Mouse (Mus musculus): ENCODE measurements around the gene Cldn6. TPM values are rescaled to one million over a fixed set of nuclear protein-coding genes. Genes with fewer than 3 reads are reported as not detected.

Cldn6 gene
- total and polyA plus RNA-seq, 3 experiments, result not detected

DNA sequence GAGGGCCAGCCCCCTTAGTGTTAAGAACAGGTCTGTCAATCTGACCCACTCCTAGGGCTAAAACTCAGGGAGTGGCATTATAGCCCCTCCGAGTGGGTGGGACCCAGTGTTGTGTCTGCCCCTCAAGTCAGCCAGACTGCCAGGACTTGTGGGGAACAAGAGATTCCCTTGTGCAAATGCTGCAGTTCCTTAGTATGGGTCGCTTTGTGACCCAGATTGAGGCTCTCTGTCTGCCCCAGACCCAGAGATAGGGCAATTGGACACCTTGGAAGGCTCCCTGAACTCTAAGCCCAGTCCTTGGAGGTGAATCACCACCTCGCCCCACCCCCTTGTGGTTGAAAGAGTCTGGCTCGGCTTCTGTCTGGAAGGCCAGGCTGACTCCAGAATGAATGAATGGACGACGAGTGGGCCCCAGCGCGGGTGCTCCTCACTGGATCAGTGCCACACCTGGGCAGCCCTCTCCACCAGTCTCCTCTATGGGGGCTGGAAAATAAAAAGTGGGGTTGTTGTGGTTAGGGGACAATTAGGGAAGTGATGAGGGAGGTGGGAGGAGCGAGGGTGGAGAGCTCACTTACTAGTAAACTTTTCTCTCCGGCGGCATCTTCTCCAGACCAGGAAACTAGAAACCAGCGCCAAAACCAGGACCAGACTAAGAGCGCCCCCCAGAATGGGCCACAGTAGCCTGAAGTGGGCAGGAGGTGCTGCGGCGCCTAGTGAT is 3.3 kb upstream of the Cldn6 start (continued):
- no peak for TF ChIP-seq MAFK (IDR thresholded peaks at IDR 0.05; ENCODE audit: borderline replicate concordance, low read depth, low read length)
- no peak for TF ChIP-seq KAT2A (conservative IDR thresholded peaks at IDR 0.05; ENCODE audit: low read depth, low read length)
- no peak for TF ChIP-seq E2F4 (IDR thresholded peaks at IDR 0.05; ENCODE audit: borderline replicate concordance, low read depth, low read length)

GRCm38 (mm10) chr17:23676473-23677031 is 2.5 kb upstream of the Cldn6 start:
- peak; percentile 58 for DNase-seq (ENCODE audit: low read depth, low spot score)
- H3K27ac ChIP-seq (ENCODE audit: control insufficient read depth, low read depth, low read length), result peak overlapping the region; percentile 66

GRCm38 (mm10) chr17:23677236-23677679 is 1.8 kb upstream of the Cldn6 start, which contains the start of gene Tnfrsf12a:
Tnfrsf12a (minus strand) TSS chr17:23677468.
- Histone ChIP-seq H3K36me3 (ENCODE audit: control insufficient read depth in 1 of 2, insufficient read depth in 2 of 2, low read length in 2 of 2) (peaks cover 0 to 21% of the 10 kb centered on the region in 2 experiments; a peak in 2 of 4 replicates), H3K27me3 (ENCODE audit: control insufficient read depth in 1 of 2, insufficient read depth in 2 of 2, low read length in 2 of 2) (no peaks in the 10 kb centered on the region), H3K27ac (ENCODE audit: control insufficient read depth, low read depth, low read length) (peak within 1 kb of the TSS; percentile 66), H3K9me3 (replicated peaks; ENCODE audit: insufficient read depth, low read length) (no peaks in the 10 kb centered on the region), H3K4me1 (ENCODE audit: control insufficient read depth in 1 of 2, insufficient read depth in 2 of 2, low read length in 2 of 2) (peaks cover 0 to 33% of the 10 kb centered on the region in 2 experiments), H3K79me2 (ENCODE audit: control insufficient read depth, insufficient read depth, low read length, poor library complexity) (peaks cover 12% of the 10 kb centered on the region), H3K4me3 (ENCODE audit: control insufficient read depth in 1 of 2, insufficient read depth in 1 of 2, low read depth in 2 of 2, low read length in 2 of 2) (peak within 1 kb of the TSS; percentile 81 to 89), H3K9ac (ENCODE audit: control insufficient read depth, low read depth, low read length, poor library complexity, severe bottlenecking) (peak within 1 kb of the TSS; percentile 86)
- DNase-seq (ENCODE audit: low read depth, low spot score), result peak; percentile 95
- no peak for TF ChIP-seq MEF2A (IDR thresholded peaks at IDR 0.05; ENCODE audit: extremely low read depth, insufficient replicate concordance, low read depth, low read length, poor library complexity, severe bottlenecking)
- TF ChIP-seq CHD1 (IDR thresholded peaks at IDR 0.05; ENCODE audit: low read depth, low read length), result no peak
- no peak for TF ChIP-seq BHLHE40 (IDR thresholded peaks at IDR 0.05; ENCODE audit: borderline replicate concordance, low read depth, low read length)
- TF ChIP-seq ZMIZ1 (IDR thresholded peaks at IDR 0.05; ENCODE audit: low read depth, low read length), result peak; percentile 89
- TF ChIP-seq ELF1 (IDR thresholded peaks at IDR 0.05; ENCODE audit: low read depth, low read length), result 0 out of 2 replicates have a peak, but pooled peaks have one; percentile 9
- TF ChIP-seq POLR2AphosphoS2 (IDR thresholded peaks at IDR 0.05; ENCODE audit: low read length), result peak; percentile 84
- peak; percentile 81 to 93 for TF ChIP-seq POLR2A (IDR thresholded peaks at IDR 0.05; ENCODE audit: control insufficient read depth in 1 of 2, insufficient read depth in 1 of 2, low read depth in 1 of 2, low read length in 2 of 2, poor library complexity in 1 of 2)
- peak; percentile 67 for TF ChIP-seq HCFC1 (IDR thresholded peaks at IDR 0.05; ENCODE audit: low read depth, low read length)
- TF ChIP-seq SIN3A (IDR thresholded peaks at IDR 0.05; ENCODE audit: low read length), result peak; percentile 61
- no peak for TF ChIP-seq NRF1 (IDR thresholded peaks at IDR 0.05; ENCODE audit: insufficient read depth, low read depth, low read length, poor library complexity, severe bottlenecking)
- TF ChIP-seq EP300 (IDR thresholded peaks at IDR 0.05; ENCODE audit: low read depth in 1 of 2, low read length in 2 of 2), result peak; percentile 17 to 50; a peak in 1 of 4 replicates
- TF ChIP-seq MAZ (IDR thresholded peaks at IDR 0.05; ENCODE audit: low read depth, low read length), result peak; percentile 53; the same call in 1 of the 2 replicates
- TF ChIP-seq MAX (IDR thresholded peaks at IDR 0.05; ENCODE audit: low read length), result no peak; the same call in none of the 2 replicates
- TF ChIP-seq TAL1 (IDR thresholded peaks at IDR 0.05; ENCODE audit: low read length), result no peak
- TF ChIP-seq USF2 (IDR thresholded peaks at IDR 0.05; ENCODE audit: borderline replicate concordance in 1 of 2, insufficient read depth in 1 of 2, low read depth in 1 of 2, low read length in 2 of 2), result no peak
- no peak for TF ChIP-seq UBTF (IDR thresholded peaks at IDR 0.05; ENCODE audit: borderline replicate concordance, insufficient read depth, low read depth, low read length)
- TF ChIP-seq MAFK (IDR thresholded peaks at IDR 0.05; ENCODE audit: borderline replicate concordance, low read depth, low read length), result no peak
- no peak for TF ChIP-seq ZKSCAN1 (IDR thresholded peaks at IDR 0.05; ENCODE audit: low read depth, low read length)
- TF ChIP-seq MYB (IDR thresholded peaks at IDR 0.05; ENCODE audit: low read depth, low read length), result peak; percentile 46; the same call in 1 of the 2 replicates
- TF ChIP-seq JUND (IDR thresholded peaks at IDR 0.05; ENCODE audit: low read depth, low read length), result no peak
- TF ChIP-seq MXI1 (IDR thresholded peaks at IDR 0.05; ENCODE audit: low read depth, low read length), result peak; percentile 64; the same call in 1 of the 2 replicates

More at GRCm38 (mm10) chr17:23676473-23677031, 2.5 kb upstream of the Cldn6 start:
- H3K9ac ChIP-seq (ENCODE audit: control insufficient read depth, low read depth, low read length, poor library complexity, severe bottlenecking), result peak overlapping the region; percentile 86
- peaks cover 15% of the 10 kb centered on the region for H3K79me2 ChIP-seq (ENCODE audit: control insufficient read depth, insufficient read depth, low read length, poor library complexity)
- H3K4me3 ChIP-seq (ENCODE audit: control insufficient read depth in 1 of 2, insufficient read depth in 1 of 2, low read depth in 2 of 2, low read length in 2 of 2), result peak overlapping the region; percentile 81 to 89
- no peaks in the 10 kb centered on the region for H3K27me3 ChIP-seq (ENCODE audit: control insufficient read depth in 1 of 2, insufficient read depth in 2 of 2, low read length in 2 of 2)
- peaks cover 0 to 21% of the 10 kb centered on the region in 2 experiments; a peak in 2 of 4 replicates for H3K36me3 ChIP-seq (ENCODE audit: control insufficient read depth in 1 of 2, insufficient read depth in 2 of 2, low read length in 2 of 2)
- H3K4me1 ChIP-seq (ENCODE audit: control insufficient read depth in 1 of 2, insufficient read depth in 2 of 2, low read length in 2 of 2), result peaks cover 0 to 33% of the 10 kb centered on the region in 2 experiments
- no peak for TF ChIP-seq TAL1 (IDR thresholded peaks at IDR 0.05; ENCODE audit: low read length)
- TF ChIP-seq E2F4 (IDR thresholded peaks at IDR 0.05; ENCODE audit: borderline replicate concordance, low read depth, low read length), result 0 out of 2 replicates have a peak, but pooled peaks have one; percentile 7
- no peak for TF ChIP-seq MXI1 (IDR thresholded peaks at IDR 0.05; ENCODE audit: low read depth, low read length)
- 0 out of 2 replicates have a peak, but pooled peaks have one; percentile 34 for TF ChIP-seq ETS1 (IDR thresholded peaks at IDR 0.05; ENCODE audit: low read depth, low read length)
- no peak for TF ChIP-seq TCF12 (IDR thresholded peaks at IDR 0.05; ENCODE audit: low read depth, low read length)
- no peak for TF ChIP-seq RCOR1 (IDR thresholded peaks at IDR 0.05; ENCODE audit: low read depth, low read length)
- TF ChIP-seq MYC (IDR thresholded peaks at IDR 0.05; ENCODE audit: low read depth, low read length), result 0 out of 2 replicates have a peak, but pooled peaks have one; percentile 10
- no peaks in the 10 kb centered on the region for H3K9me3 ChIP-seq (replicated peaks; ENCODE audit: insufficient read depth, low read length)
